Mouse (Mus musculus): ENCODE data around the gene Kcnd1. TPM values are rescaled to one million over a fixed set of nuclear protein-coding genes. Genes with fewer than 3 reads are reported as not detected.

Gene Kcnd1
- 1.8 TPM for polyA plus RNA-seq (2015; fragmentation: Illumina TruSeq; extraction: RNeasy Lipid Tissue Mini Kit (QIAGEN cat#74804); ENCODE audit: insufficient read depth, low read depth, low replicate concordance)

DNA sequence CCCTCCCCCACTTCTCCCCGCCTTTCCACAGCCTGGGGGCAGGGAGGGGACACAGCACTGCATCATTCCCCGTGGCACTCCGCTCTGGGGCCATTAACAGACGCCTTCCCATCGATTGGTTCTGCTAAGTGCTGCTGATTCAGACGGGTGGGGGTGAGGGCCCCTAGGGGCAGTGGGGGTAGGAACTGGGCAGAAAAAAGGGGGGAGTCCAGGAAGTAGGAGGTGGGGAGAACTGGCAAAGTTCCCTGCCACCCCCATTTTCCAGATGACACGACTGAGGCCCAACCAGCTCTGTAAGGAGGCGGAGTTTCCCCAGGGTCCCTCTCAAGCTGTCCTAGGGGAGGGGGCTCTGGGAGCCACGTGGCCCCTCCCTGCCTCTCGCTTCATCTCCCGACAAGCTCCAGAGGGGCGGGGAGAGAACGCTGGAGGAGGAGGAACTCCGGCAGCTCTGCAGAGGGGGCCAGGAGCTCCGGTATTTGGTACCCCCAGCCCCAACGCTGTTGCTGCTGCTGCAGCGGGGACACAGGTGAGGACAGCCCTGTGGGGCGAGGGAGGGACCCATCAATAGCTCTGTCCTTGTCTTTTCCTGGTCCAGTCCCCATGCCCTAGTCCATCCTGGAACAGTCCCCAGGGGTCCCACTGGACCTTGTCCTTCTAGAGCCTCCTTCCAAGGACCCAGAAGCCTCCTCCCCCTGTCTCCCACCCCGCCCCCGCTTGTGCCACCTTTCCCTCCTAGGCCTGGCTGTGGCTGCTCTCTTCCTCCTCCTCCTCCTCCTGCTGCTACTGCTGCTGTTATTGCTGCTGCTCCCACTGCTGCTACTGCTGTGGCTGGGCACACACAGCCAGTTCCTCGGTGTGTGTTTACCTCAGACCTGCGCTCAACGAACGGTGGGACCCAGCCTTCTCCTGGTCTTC, at the start of gene Kcnd1:
Gene Kcnd1 (plus strand): TSS at position 425 of the 915 bp plus-strand sequence.

DNA sequence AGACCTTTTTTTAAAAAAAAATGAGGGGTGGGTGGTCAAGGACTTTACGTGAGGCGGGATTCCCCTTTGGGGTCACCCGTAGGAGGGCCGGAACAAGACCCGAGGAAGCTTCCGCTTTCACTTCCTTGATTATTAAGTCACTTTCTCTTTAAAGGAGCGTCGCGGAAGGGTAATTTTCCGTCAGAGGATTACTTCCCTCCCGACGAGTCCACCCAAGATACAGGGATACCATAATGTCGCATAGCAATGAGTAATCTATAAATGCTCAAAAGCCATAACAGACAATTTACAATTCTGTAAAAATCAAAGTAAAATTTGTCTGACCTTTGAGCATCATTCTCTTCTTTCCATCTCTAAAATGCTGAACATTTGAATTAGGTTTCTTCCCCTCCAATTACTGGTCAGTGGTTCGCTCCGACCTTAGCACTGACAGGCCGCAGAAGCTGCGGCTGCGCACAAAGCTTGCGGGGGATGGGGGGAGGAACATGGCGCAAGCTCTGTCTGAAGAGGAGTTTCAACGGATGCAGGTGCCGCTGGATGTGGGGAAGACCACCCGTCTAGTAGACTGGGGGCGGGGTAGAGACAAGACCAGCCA, 32.5 kb upstream of the Kcnd1 start, which contains the start of gene Gripap1:
Gene Gripap1 (plus strand): TSS at position 224 of the 595 bp plus-strand sequence.

DNA sequence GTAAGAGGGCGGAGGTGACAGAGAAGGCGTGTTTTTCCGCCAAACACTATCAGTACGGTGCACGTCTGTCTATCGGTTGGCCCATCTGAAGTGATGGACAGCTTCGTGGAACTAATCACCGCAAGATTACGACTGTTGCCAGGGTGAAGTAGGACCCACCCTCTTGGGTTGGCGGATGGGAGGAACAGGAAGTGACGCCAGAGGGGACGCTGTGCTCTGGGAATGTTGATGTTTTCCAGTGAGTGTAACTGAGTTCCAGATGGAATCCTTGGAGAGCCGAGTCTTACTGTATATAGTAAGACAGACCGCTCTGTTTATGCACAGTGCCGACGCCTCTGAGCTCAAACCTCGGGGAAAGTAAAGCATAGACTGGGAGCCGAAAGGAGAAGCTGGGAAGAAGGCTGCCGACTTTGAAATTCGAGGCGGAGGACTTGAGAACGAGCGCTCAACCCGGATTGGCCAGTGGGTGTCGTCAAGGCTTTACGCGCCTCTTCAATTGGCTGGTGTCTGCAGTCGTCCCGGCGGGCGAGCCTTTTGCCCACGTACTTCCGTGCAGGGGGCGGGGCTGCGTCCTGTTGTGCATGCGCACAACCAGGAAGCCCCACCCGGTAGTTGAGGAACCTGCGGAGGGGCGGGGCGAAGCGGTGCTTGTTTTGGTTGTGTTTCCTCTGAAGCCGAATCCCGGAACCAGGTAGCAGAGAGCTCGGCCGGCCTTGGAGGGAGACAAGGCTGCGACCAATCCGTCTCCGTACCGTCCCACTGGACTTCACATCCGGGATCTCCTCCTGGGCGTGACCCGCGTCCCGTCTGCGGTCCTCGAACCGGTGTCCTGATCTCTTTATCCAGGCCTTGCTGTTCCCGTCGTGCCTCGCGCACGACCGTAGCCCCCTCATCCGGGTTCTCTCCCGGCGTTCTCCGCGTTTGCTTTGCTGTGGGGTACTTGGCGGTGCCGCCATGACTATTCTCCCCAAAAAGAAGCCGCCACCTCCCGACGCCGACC, 19.4 kb downstream of the Kcnd1 start, which contains the start of gene Otud5:
Gene Otud5 (plus strand): TSS at position 202 of the 1,000 bp plus-strand sequence.

DNA sequence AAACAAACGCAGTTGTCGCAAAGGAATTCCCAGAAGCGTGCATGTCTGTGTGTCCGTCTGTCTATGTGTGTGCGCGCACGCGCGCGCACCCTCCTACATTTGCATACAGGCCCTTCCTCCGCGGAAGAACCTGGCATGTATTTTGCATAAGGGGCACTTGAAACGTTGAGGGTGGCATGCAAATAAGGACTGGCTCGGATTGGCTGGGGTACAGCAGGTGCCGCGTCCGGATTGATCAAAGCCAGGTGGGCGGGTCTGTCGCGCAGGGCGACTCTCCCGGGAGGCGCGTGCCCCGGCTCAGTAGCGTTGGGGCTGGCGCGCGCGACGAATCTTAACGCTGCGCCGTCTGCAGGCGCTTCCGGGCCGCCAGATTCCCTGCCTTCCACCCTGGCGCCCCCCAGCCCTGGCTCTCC, 55.9 kb downstream of the Kcnd1 start, which contains the start of gene Pim2:
Gene Pim2 (plus strand): TSS at position 256 of the 413 bp plus-strand sequence.

DNA sequence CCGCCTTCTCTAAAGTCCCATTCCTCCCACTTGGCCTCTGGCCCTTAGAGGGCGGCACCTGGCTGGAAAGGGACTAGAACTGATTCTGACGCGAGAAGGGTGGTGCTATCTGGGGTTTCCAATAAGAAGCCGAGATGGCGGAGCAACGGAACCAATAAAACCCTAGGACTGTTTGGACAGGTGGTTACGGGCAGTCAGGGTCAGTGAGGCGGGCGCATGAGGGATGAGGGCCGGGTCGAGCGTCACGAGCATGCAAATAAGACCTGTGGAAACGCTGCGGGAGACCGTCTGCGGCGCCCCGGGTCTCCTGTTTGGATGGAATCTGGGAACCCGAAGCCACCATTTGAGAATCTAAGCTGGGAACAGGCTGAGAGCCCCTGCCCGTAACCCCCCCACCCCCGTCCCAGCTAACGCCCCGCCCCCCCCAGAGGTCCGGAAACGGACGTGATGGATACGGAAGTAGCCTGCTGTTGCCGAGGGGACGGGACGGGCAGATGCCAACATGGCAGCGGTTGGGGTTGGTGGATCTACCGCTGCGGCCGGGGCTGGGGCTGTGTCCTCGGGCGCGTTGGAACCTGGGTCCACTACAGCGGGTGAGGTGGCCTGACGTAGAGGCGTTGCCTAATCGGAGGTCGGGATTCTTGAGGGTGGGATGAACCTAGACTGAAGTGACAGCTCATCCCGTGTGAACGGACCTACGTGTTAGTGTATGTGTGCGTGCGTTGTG, 61.9 kb downstream of the Kcnd1 start, which contains the start of gene Slc35a2:
Gene Slc35a2 (plus strand): TSS at position 188 of the 727 bp plus-strand sequence.

Other genes with a start within 250 kb of the Kcnd1 start
- gene Foxp3, start 248.6 kb upstream of the Kcnd1 start, polyA plus RNA-seq (2015; fragmentation: Illumina TruSeq; extraction: RNeasy Lipid Tissue Mini Kit (QIAGEN cat#74804); ENCODE audit: insufficient read depth, low read depth, low replicate concordance), result not detected
- not detected for gene Ppp1r3f, start 248.0 kb upstream of the Kcnd1 start, polyA plus RNA-seq (2015; fragmentation: Illumina TruSeq; extraction: RNeasy Lipid Tissue Mini Kit (QIAGEN cat#74804); ENCODE audit: insufficient read depth, low read depth, low replicate concordance)
- gene Ccdc22, start 216.8 kb upstream of the Kcnd1 start, polyA plus RNA-seq (2015; fragmentation: Illumina TruSeq; extraction: RNeasy Lipid Tissue Mini Kit (QIAGEN cat#74804); ENCODE audit: insufficient read depth, low read depth, low replicate concordance), result 6.4 TPM
- not detected for gene Cacna1f, start 215.2 kb upstream of the Kcnd1 start, polyA plus RNA-seq (2015; fragmentation: Illumina TruSeq; extraction: RNeasy Lipid Tissue Mini Kit (QIAGEN cat#74804); ENCODE audit: insufficient read depth, low read depth, low replicate concordance)
- gene Syp, start 183.8 kb upstream of the Kcnd1 start, polyA plus RNA-seq (2015; fragmentation: Illumina TruSeq; extraction: RNeasy Lipid Tissue Mini Kit (QIAGEN cat#74804); ENCODE audit: insufficient read depth, low read depth, low replicate concordance), result 7.2 TPM
- 4.9 TPM for gene Prickle3, start 165.0 kb upstream of the Kcnd1 start, polyA plus RNA-seq (2015; fragmentation: Illumina TruSeq; extraction: RNeasy Lipid Tissue Mini Kit (QIAGEN cat#74804); ENCODE audit: insufficient read depth, low read depth, low replicate concordance)
- gene Plp2, start 150.9 kb upstream of the Kcnd1 start, polyA plus RNA-seq (2015; fragmentation: Illumina TruSeq; extraction: RNeasy Lipid Tissue Mini Kit (QIAGEN cat#74804); ENCODE audit: insufficient read depth, low read depth, low replicate concordance), result 31.6 TPM
- gene Magix, start 141.0 kb upstream of the Kcnd1 start, polyA plus RNA-seq (2015; fragmentation: Illumina TruSeq; extraction: RNeasy Lipid Tissue Mini Kit (QIAGEN cat#74804); ENCODE audit: insufficient read depth, low read depth, low replicate concordance), result 3.1 TPM
- gene Gpkow, start 125.2 kb upstream of the Kcnd1 start, polyA plus RNA-seq (2015; fragmentation: Illumina TruSeq; extraction: RNeasy Lipid Tissue Mini Kit (QIAGEN cat#74804); ENCODE audit: insufficient read depth, low read depth, low replicate concordance), result 6.6 TPM
- gene Wdr45, start 108.0 kb upstream of the Kcnd1 start, polyA plus RNA-seq (2015; fragmentation: Illumina TruSeq; extraction: RNeasy Lipid Tissue Mini Kit (QIAGEN cat#74804); ENCODE audit: insufficient read depth, low read depth, low replicate concordance), result 23.7 TPM
- not detected for gene Gm45208, start 100.0 kb upstream of the Kcnd1 start, polyA plus RNA-seq (2015; fragmentation: Illumina TruSeq; extraction: RNeasy Lipid Tissue Mini Kit (QIAGEN cat#74804); ENCODE audit: insufficient read depth, low read depth, low replicate concordance)
- 8.7 TPM for gene Praf2, start 93.8 kb upstream of the Kcnd1 start, polyA plus RNA-seq (2015; fragmentation: Illumina TruSeq; extraction: RNeasy Lipid Tissue Mini Kit (QIAGEN cat#74804); ENCODE audit: insufficient read depth, low read depth, low replicate concordance)
- 2.0 TPM for gene Ccdc120, start 71.4 kb upstream of the Kcnd1 start, polyA plus RNA-seq (2015; fragmentation: Illumina TruSeq; extraction: RNeasy Lipid Tissue Mini Kit (QIAGEN cat#74804); ENCODE audit: insufficient read depth, low read depth, low replicate concordance)
- gene Tfe3, start 59.7 kb upstream of the Kcnd1 start, polyA plus RNA-seq (2015; fragmentation: Illumina TruSeq; extraction: RNeasy Lipid Tissue Mini Kit (QIAGEN cat#74804); ENCODE audit: insufficient read depth, low read depth, low replicate concordance), result 7.8 TPM
- 41.2 TPM for gene Gripap1, start 32.5 kb upstream of the Kcnd1 start, polyA plus RNA-seq (2015; fragmentation: Illumina TruSeq; extraction: RNeasy Lipid Tissue Mini Kit (QIAGEN cat#74804); ENCODE audit: insufficient read depth, low read depth, low replicate concordance)
- 25.1 TPM for gene Otud5, start 19.1 kb downstream of the Kcnd1 start, polyA plus RNA-seq (2015; fragmentation: Illumina TruSeq; extraction: RNeasy Lipid Tissue Mini Kit (QIAGEN cat#74804); ENCODE audit: insufficient read depth, low read depth, low replicate concordance)
- gene Pim2, start 56.0 kb downstream of the Kcnd1 start, polyA plus RNA-seq (2015; fragmentation: Illumina TruSeq; extraction: RNeasy Lipid Tissue Mini Kit (QIAGEN cat#74804); ENCODE audit: insufficient read depth, low read depth, low replicate concordance), result 4.9 TPM
- 10.3 TPM for gene Slc35a2, start 61.7 kb downstream of the Kcnd1 start, polyA plus RNA-seq (2015; fragmentation: Illumina TruSeq; extraction: RNeasy Lipid Tissue Mini Kit (QIAGEN cat#74804); ENCODE audit: insufficient read depth, low read depth, low replicate concordance)
- gene Pqbp1, start 77.0 kb downstream of the Kcnd1 start, polyA plus RNA-seq (2015; fragmentation: Illumina TruSeq; extraction: RNeasy Lipid Tissue Mini Kit (QIAGEN cat#74804); ENCODE audit: insufficient read depth, low read depth, low replicate concordance), result 23.2 TPM
- 18.8 TPM for gene Timm17b, start 77.1 kb downstream of the Kcnd1 start, polyA plus RNA-seq (2015; fragmentation: Illumina TruSeq; extraction: RNeasy Lipid Tissue Mini Kit (QIAGEN cat#74804); ENCODE audit: insufficient read depth, low read depth, low replicate concordance)
- gene Gm10491, start 85.5 kb downstream of the Kcnd1 start, polyA plus RNA-seq (2015; fragmentation: Illumina TruSeq; extraction: RNeasy Lipid Tissue Mini Kit (QIAGEN cat#74804); ENCODE audit: insufficient read depth, low read depth, low replicate concordance), result not detected
- not detected for gene Gm10490, start 87.3 kb downstream of the Kcnd1 start, polyA plus RNA-seq (2015; fragmentation: Illumina TruSeq; extraction: RNeasy Lipid Tissue Mini Kit (QIAGEN cat#74804); ENCODE audit: insufficient read depth, low read depth, low replicate concordance)
- gene Pcsk1n, start 97.5 kb downstream of the Kcnd1 start, polyA plus RNA-seq (2015; fragmentation: Illumina TruSeq; extraction: RNeasy Lipid Tissue Mini Kit (QIAGEN cat#74804); ENCODE audit: insufficient read depth, low read depth, low replicate concordance), result 20.9 TPM
- gene Eras, start 106.3 kb downstream of the Kcnd1 start, polyA plus RNA-seq (2015; fragmentation: Illumina TruSeq; extraction: RNeasy Lipid Tissue Mini Kit (QIAGEN cat#74804); ENCODE audit: insufficient read depth, low read depth, low replicate concordance), result not detected
- 11.3 TPM for gene Hdac6, start 125.6 kb downstream of the Kcnd1 start, polyA plus RNA-seq (2015; fragmentation: Illumina TruSeq; extraction: RNeasy Lipid Tissue Mini Kit (QIAGEN cat#74804); ENCODE audit: insufficient read depth, low read depth, low replicate concordance)
- not detected for gene Gata1, start 155.8 kb downstream of the Kcnd1 start, polyA plus RNA-seq (2015; fragmentation: Illumina TruSeq; extraction: RNeasy Lipid Tissue Mini Kit (QIAGEN cat#74804); ENCODE audit: insufficient read depth, low read depth, low replicate concordance)
- gene Glod5, start 196.2 kb downstream of the Kcnd1 start, polyA plus RNA-seq (2015; fragmentation: Illumina TruSeq; extraction: RNeasy Lipid Tissue Mini Kit (QIAGEN cat#74804); ENCODE audit: insufficient read depth, low read depth, low replicate concordance), result not detected